Mouse (Mus musculus) T-helper 1 cell (primary cell): ENCODE measurements around the gene Olfr13.
"Not testable (repeated sequence)": the region's sequence is repeated elsewhere in the genome, so short reads cannot be mapped to it uniquely, and the experiment has no call there.

Source experiments
- in situ Hi-C: fragments of 300-600 bp; cut with MboI, MseI; formaldehyde crosslinking; loops from one replicate; pipeline ENCODE4 v1.15.1; 2025; ENCODE audit warnings: high pct_unique_total_duplicates

The Olfr13 gene

DNA sequence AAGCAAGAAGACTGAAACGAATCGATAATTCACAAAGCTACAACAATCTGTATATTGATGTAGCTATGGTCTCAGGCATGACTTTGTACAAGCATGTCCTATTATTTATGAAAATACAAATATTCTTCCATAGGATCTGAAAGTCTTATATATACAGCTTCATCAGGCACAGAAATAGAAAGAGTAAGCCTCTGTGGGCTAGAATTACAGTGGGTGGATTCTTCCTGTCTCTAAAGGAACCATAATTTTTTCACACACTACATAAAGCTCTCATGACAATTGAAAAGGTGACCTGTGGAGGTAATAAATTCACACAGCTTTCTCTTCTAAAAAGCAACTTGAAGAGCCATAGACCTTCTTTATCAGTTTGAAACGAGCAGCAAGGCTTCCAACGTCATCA is at the start of gene Olfr13:
Gene Olfr13 (plus strand): TSS at position 301 of the 400 bp plus-strand sequence.
- in situ Hi-C loops = no loop called here

DNA sequence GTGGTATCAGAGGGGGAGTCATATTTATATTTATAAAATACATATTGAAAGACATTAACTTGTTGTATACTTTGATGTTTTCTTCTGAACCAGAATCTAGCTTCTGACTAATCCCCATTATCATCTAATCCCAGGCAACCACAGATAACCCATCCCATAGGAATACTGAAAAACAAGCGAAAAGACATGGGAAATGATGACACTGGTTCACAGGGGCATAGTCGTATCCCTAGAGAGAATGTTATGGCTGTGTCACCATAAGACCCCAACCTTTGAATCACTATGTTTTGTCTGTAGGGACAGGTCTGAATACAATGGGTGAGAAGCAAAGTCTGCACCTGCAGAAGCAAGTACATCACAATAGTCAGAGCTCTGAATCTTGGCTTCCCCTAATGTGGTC is 25.7 kb upstream of the Olfr13 start, which contains the start of gene Olfr237-ps1:
Gene Olfr237-ps1 (plus strand): TSS at position 301 of the 400 bp plus-strand sequence.
- in situ Hi-C loops = not testable (repeated sequence)

DNA sequence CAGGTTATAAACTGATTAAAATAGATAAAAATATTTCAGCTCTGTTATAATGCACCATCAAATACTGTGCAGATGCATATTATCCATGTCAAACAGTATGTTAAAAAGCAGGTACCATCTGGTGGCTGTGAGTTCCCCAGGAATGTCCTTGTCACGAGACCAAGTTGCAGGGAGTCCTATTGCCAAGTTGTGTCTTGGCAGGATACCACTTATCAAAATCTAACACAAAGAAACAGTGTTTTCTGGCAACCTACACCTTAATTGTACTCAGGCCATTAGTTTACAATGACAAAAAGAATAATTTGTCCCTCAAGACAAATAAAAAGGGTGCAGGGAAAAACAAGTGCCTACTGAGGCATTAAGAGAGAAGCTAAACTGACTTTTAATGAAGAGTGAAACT is 12.4 kb upstream of the Olfr13 start:
- in situ Hi-C loops = no loop called here

DNA sequence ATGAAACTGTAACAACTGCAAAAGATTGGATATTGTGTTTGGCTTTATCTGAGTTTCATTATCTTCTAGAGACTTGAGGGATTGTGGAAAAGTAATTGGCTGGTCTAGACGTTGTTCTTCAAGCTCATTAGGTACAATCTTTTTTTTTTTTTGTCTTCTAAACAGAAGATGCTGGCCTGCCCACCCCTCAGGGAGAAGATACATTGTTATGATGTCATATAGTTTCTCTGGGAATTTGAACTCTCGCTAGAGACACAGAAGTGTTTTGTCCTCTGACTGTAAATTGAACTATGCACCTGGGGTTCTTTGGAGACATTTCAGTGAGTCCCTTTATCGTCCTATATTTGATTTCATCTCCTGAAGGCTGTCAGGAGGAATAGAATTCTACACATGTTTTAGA is 9.0 kb upstream of the Olfr13 start, which contains the start of gene Olfr437:
Gene Olfr437 (plus strand): TSS at position 301 of the 400 bp plus-strand sequence.
- in situ Hi-C loops = no loop called here

DNA sequence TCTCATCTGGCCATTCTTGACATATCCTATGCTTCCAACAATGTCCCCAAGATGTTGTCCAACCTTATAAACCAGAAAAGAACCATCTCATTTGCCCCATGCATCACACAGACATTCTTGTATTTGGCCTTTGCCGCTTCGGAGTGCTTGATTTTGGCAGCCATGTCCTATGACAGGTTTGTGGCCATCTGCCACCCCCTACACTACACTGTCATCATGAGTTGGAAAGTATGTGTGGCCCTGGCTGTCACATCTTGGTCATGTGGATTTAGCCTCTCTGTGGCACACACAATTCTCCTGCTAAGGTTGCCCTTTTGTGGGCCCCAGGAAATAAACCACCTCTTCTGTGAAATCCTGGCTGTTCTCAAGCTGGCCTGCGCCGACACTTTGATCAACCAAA is 4.7 kb upstream of the Olfr13 start:
- in situ Hi-C loops = no loop called here

DNA sequence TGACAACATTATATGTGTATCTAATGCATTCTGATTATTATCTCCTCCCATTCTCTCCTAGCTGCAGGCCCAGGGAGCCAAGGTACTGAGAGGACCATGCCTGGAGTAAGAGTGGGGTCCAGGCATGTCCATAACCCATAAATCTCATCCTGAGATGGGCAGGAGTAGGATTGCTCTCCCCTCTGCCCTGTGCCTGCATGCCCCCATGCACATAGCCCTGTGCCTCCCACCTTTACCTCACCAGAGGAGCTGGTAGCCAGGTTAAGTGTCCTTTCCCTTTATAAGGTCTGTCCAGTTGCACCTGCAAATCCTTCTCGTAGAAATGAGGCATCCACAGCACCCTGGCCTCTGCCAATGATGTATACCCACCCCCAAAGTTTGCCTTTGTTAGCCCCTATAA is 6.2 kb downstream of the Olfr13 start:
- in situ Hi-C loops = no loop called here

DNA sequence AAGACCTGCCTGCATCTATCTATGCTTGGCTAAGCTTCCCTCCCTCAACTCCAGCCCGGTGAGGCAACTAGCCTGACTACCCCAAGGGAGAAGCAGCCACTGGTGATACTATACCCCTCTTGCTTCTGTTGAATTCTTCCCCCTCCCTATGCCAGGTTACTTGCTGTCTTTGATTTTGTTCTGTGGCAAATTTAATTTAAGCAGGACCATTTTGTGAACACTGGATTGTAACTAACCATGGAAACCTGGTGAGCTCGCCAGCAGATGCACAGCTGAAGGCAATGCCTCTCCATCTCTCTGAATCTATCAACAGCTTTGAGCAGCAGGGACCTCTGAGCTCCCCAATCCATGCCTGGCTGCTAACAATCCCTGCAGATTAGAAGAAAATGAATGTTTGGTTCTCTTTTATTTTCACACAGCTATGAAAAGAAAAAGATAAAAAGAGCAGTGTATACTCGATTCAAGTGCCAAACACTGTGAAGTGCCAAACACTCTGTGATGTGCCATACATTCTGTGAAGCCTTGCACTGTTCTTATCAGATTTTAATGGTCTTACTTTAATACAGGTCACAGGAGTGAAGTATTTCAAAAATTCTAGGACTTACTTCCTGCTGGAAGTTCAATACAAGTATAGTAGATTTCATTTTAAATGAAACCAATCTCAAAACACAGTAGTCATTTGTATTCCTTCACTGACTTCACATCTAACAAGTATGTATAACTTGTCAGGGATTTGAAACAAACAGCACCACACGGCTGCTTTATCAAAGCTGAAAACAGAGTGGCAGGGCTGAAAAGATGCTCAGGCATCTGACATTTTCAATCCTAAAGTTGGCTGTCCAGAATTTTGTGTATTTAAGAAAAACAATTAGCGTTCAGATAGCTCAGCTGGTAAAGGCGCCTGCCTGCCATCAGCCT is 6.9 kb downstream of the Olfr13 start:
- in situ Hi-C loops = no loop called here

DNA sequence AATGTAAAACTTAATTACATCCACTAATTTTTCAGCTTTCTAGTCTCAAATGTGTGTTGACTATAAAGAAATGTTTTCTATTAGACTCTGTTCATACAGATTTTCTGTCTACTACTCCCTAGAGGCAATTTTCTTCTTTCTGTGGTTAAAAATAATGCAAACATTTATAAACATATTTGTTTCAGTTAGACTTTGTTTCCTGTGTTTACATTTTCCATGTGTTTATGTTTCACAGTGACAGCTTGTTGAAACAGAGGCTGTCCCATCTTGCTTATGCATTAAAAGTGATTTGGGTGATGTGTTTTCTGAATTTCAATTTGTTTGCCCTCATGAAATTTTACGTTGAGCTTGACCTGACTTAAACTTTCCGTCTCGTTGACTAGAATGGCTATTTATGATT is 19.0 kb downstream of the Olfr13 start:
- in situ Hi-C loops = no loop called here

DNA sequence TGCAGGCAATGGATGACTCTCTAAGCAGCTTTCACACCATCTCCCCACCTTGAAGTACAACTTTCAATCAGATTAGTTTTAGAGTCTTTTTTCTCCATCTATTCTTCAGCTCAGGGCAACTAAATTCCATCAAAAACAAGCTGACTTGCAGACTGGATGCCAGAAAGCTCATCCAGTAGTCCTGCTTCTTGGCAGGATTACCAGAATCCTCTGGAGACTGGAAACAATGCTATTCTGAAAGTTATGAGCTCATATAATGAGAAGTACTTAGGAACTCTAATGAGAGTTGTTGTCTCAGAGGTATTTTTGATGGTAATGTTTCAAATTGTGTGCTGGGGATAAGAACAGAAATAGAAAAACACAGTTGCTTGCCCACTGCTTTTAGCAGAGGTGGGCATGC is 24.8 kb downstream of the Olfr13 start, which contains the start of gene Olfr435:
Gene Olfr435 (plus strand): TSS at position 366 of the 400 bp plus-strand sequence.
- in situ Hi-C loops = no loop called here

DNA sequence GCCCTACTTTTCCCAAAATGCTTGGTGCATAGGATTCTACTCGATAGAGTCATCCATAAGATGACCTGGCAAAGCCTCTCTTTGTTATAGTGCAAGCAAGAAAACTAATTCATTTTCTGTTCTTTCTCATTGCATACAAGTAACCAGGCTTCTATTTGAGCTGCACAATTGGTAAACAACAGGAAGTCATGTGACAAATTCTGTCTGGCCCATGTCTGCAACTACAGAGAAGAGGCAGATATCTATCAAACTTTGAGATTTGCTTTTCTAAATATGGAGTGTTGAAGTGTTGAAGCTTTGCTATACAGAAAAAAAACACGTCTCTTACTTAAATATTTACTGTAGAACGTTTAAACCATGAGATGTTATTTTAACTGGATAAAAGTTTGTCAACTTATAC is 26.2 kb downstream of the Olfr13 start:
- in situ Hi-C loops = no loop called here

DNA sequence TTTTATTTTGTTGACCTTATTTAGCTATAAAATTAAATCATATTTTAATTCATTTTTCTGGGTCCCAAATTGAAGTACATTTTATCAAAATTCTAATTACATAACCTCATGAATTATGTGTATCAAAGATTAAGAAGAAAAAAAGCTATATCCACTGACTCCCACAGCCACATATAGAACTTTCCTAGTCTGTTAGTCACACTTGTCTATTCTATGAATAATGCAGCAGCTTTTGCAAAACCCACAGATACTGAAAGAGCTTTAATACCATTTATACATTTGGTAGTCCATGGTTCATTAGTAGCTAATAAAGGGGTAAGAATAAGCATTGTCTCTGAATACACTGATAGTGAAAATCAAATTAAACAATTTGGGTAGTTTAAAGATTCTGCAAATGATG is 30.8 kb downstream of the Olfr13 start:
- in situ Hi-C loops = no loop called here

DNA sequence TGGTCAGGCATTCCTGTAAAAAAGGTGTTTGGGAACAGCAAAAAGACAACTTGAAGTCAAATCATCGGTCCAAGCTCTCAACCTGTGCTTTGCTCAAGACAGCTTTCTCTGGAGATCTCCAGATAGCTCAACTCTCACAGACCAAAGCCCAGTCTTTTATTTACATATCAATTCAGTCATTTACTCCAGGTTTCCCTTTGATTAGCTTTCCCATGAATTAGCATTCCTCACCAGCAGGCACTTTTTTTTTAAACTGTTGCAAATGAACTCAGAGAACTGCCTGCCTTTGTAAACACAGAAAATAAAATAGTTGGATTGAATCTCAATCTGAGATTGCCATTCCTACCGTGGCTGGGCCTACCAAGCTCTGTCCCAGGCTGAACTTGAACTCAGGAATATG is 33.4 kb downstream of the Olfr13 start:
- in situ Hi-C loops = no loop called here

DNA sequence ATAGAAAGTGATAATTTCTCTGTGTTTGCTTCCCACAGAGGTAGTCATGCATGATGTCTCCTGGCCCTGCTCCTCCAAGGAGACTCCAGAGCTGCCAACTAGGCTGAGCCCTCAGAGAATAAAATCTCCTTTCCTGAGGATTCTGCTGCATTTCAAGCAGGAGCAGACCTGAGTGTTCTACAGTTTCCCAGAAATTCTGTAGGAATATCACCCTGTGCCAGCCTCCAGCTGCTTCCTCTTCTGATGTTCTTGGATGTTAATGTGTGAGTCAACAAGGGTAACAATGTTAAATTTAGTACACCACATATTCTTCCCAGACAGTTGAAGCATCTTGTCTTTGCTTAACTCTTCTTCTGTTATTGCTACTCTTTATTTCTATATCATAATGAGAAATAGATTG is 40.9 kb downstream of the Olfr13 start, which contains the start of gene Olfr434:
Gene Olfr434 (plus strand): TSS at position 149 of the 400 bp plus-strand sequence.
- in situ Hi-C loops = not testable (repeated sequence)
